Mouse (Mus musculus): ENCODE data around the gene Mxra8.

The Mxra8 gene

GRCm38 (mm10) chr4:155831205-155831766, 8.2 kb upstream of the Mxra8 start, which contains the start of gene Aurkaip1:
TSS of gene Aurkaip1 (plus strand) at chr4:155831272.
- peak within 1 kb of the TSS; percentile 94 for H3K4me3 ChIP-seq (replicated peaks; ENCODE audit: low read length)
- TF ChIP-seq NANOG (IDR thresholded peaks at IDR 0.05; ENCODE audit: borderline replicate concordance, low read length) (no peak), POU5F1 (IDR thresholded peaks at IDR 0.05; ENCODE audit: borderline replicate concordance, low read length) (no peak), CTCF (conservative IDR thresholded peaks at IDR 0.05; ENCODE audit: low read length) (peak; percentile 59)

GRCm38 (mm10) chr4:155831831-155832230, 7.6 kb upstream of the Mxra8 start:
- H3K27me3 ChIP-seq (ENCODE audit: insufficient read depth, low read length) = no peaks in the 10 kb centered on the region
- TF ChIP-seq CTCF (conservative IDR thresholded peaks at IDR 0.05; ENCODE audit: low read length) (no peak), NANOG (IDR thresholded peaks at IDR 0.05; ENCODE audit: borderline replicate concordance, low read length) (no peak), POU5F1 (IDR thresholded peaks at IDR 0.05; ENCODE audit: borderline replicate concordance, low read length) (no peak)
- H3K4me1 ChIP-seq (replicated peaks; ENCODE audit: low read depth, low read length) = peaks cover 41% of the 10 kb centered on the region
- H3K4me3 ChIP-seq (replicated peaks; ENCODE audit: low read length) = peak overlapping the region; percentile 94
- H3K9me3 ChIP-seq (ENCODE audit: low read length) = no peaks in the 10 kb centered on the region
- peaks cover 30% of the 10 kb centered on the region for H3K36me3 ChIP-seq (ENCODE audit: insufficient read depth, low read length)

More at GRCm38 (mm10) chr4:155831205-155831766, 8.2 kb upstream of the Mxra8 start, which contains the start of gene Aurkaip1:
- no peaks in the 10 kb centered on the region for H3K27me3 ChIP-seq (ENCODE audit: insufficient read depth, low read length)
- H3K4me1 ChIP-seq (replicated peaks; ENCODE audit: low read depth, low read length) = peaks cover 42% of the 10 kb centered on the region
- H3K36me3 ChIP-seq (ENCODE audit: insufficient read depth, low read length) = peaks cover 35% of the 10 kb centered on the region
- no peaks in the 10 kb centered on the region for H3K9me3 ChIP-seq (ENCODE audit: low read length)

DNA sequence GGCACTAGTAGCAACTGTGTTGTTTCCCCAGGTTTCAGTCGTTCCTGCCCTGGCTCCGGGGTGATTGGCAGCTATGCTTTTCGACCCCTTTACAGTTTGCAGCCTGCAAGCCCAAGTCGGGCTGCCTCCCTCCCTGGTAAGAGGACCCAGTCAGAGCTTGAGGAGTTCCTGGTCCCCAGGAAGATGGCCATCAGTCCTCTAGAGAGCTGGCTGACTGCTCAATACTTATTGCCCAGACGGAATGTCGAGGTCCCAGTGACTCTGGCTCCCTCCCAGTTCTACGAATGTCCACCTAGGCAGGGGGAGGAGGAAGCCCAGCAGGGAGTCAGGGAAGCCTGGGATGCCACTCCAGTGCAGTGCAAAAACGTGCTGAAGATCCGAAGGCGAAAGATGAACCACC, 7.2 kb upstream of the Mxra8 start:
- peaks cover 39% of the 10 kb centered on the region for H3K4me1 ChIP-seq (replicated peaks; ENCODE audit: low read depth, low read length)
- no peaks in the 10 kb centered on the region for H3K9me3 ChIP-seq (ENCODE audit: low read length)
- H3K36me3 ChIP-seq (ENCODE audit: insufficient read depth, low read length) = peaks cover 25% of the 10 kb centered on the region
- H3K27me3 ChIP-seq (ENCODE audit: insufficient read depth, low read length) = no peaks in the 10 kb centered on the region
- H3K4me3 ChIP-seq (replicated peaks; ENCODE audit: low read length) = peak overlapping the region; percentile 94
- TF ChIP-seq CTCF (conservative IDR thresholded peaks at IDR 0.05; ENCODE audit: low read length) (no peak), NANOG (IDR thresholded peaks at IDR 0.05; ENCODE audit: borderline replicate concordance, low read length) (no peak), POU5F1 (IDR thresholded peaks at IDR 0.05; ENCODE audit: borderline replicate concordance, low read length) (no peak)

DNA sequence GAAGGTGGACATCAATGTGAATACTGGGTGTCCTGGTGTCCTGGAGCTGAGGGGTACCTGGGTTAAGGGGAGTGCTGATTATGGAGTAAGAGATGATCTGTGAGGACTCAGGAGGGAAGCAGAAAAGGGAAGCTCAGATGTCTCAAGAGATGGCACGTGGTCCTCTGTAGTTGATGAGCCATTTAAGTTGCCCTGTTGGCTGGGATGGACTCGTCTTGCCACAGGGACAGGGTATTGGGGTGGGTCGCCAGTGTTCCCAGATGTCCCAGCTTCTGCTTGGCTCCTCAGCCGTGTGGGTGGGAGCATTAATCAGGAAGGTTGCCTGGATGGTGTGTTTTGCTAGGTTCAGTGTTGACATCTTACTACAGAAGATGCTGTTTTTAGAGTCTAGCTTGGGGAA, 6.2 kb upstream of the Mxra8 start:
- TF ChIP-seq NANOG (IDR thresholded peaks at IDR 0.05; ENCODE audit: borderline replicate concordance, low read length) (no peak), CTCF (conservative IDR thresholded peaks at IDR 0.05; ENCODE audit: low read length) (no peak), POU5F1 (IDR thresholded peaks at IDR 0.05; ENCODE audit: borderline replicate concordance, low read length) (no peak)
- Histone ChIP-seq H3K36me3 (ENCODE audit: insufficient read depth, low read length) (peaks cover 17% of the 10 kb centered on the region), H3K9me3 (ENCODE audit: low read length) (no peaks in the 10 kb centered on the region), H3K4me1 (replicated peaks; ENCODE audit: low read depth, low read length) (peaks cover 35% of the 10 kb centered on the region), H3K4me3 (replicated peaks; ENCODE audit: low read length) (no peak overlapping the region), H3K27me3 (ENCODE audit: insufficient read depth, low read length) (peaks cover 8% of the 10 kb centered on the region; the same call in 1 of the 2 replicates)

DNA sequence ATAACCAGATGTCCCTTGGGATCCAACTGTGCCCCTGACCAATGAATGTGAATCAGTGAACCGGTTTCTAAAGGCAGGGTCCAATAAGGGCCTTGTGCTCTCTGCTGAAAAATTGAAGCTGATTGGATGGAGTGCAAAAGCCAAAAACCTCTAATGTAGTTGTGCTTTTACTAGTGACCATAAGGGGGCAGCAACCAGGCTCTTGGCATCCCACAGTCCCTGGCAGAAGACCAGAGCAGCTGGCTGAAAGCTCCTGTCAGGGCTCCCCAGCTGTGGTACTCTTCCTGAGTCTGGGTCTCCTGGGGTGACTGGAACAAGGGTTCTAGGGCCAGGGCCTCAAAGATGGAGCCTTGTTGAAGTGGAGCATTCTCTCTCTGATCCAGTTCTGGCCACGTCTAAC, 5.6 kb upstream of the Mxra8 start:
- Histone ChIP-seq H3K27me3 (ENCODE audit: insufficient read depth, low read length) (peaks cover 8% of the 10 kb centered on the region), H3K36me3 (ENCODE audit: insufficient read depth, low read length) (peaks cover 16% of the 10 kb centered on the region)

GRCm38 (mm10) chr4:155837404-155838010, 2.0 kb upstream of the Mxra8 start:
- TF ChIP-seq CTCF (conservative IDR thresholded peaks at IDR 0.05; ENCODE audit: low read length) = no peak
- TF ChIP-seq NANOG (IDR thresholded peaks at IDR 0.05; ENCODE audit: borderline replicate concordance, low read length) = no peak
- no peak for TF ChIP-seq POU5F1 (IDR thresholded peaks at IDR 0.05; ENCODE audit: borderline replicate concordance, low read length)
- H3K4me3 ChIP-seq (replicated peaks; ENCODE audit: low read length) = no peak overlapping the region

More for the DNA sequence above, 5.6 kb upstream of the Mxra8 start:
- Histone ChIP-seq H3K4me3 (replicated peaks; ENCODE audit: low read length) (no peak overlapping the region), H3K4me1 (replicated peaks; ENCODE audit: low read depth, low read length) (peaks cover 37% of the 10 kb centered on the region), H3K9me3 (ENCODE audit: low read length) (no peaks in the 10 kb centered on the region)
- TF ChIP-seq NANOG (IDR thresholded peaks at IDR 0.05; ENCODE audit: borderline replicate concordance, low read length) (no peak), POU5F1 (IDR thresholded peaks at IDR 0.05; ENCODE audit: borderline replicate concordance, low read length) (no peak), CTCF (conservative IDR thresholded peaks at IDR 0.05; ENCODE audit: low read length) (peak; percentile 73)

GRCm38 (mm10) chr4:155838187-155839153, 1.0 kb upstream of the Mxra8 start:
- Histone ChIP-seq H3K4me3 (replicated peaks; ENCODE audit: low read length) (no peak overlapping the region), H3K9me3 (ENCODE audit: low read length) (no peaks in the 10 kb centered on the region), H3K4me1 (replicated peaks; ENCODE audit: low read depth, low read length) (peaks cover 42% of the 10 kb centered on the region), H3K36me3 (ENCODE audit: insufficient read depth, low read length) (peaks cover 9% of the 10 kb centered on the region), H3K27me3 (ENCODE audit: insufficient read depth, low read length) (peaks cover 45% of the 10 kb centered on the region)
- TF ChIP-seq POU5F1 (IDR thresholded peaks at IDR 0.05; ENCODE audit: borderline replicate concordance, low read length) (no peak), CTCF (conservative IDR thresholded peaks at IDR 0.05; ENCODE audit: low read length) (no peak), NANOG (IDR thresholded peaks at IDR 0.05; ENCODE audit: borderline replicate concordance, low read length) (no peak)

More at GRCm38 (mm10) chr4:155837404-155838010, 2.0 kb upstream of the Mxra8 start:
- Histone ChIP-seq H3K9me3 (ENCODE audit: low read length) (no peaks in the 10 kb centered on the region), H3K36me3 (ENCODE audit: insufficient read depth, low read length) (peaks cover 12% of the 10 kb centered on the region), H3K4me1 (replicated peaks; ENCODE audit: low read depth, low read length) (peaks cover 50% of the 10 kb centered on the region), H3K27me3 (ENCODE audit: insufficient read depth, low read length) (peaks cover 36% of the 10 kb centered on the region)
